8 mouse cellular contexts compared by ENCODE assay signal in the genomic region with DNA sequence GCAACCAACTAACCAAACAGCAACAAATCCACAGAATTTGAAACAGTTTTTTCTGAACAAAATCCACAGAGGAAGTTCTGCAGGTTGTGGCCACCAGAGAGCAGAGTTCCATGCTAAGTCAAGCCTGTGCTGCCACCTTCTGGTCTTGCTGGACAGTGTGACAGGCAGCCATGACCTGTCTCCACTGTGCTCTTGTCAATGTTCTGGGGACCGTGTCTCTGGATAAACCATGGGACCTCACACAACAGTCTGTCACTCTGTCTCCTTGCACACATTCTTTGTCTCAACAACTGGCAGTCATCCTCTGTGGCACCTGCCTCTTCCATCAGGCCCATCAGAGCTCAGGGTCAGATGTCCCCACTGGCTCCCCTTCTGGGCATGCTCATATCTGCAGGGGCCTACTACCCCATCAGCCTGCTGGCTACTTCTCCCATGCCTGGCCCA. TPM values are rescaled to one million over a fixed set of nuclear protein-coding genes. Genes with fewer than 3 reads are reported as not detected.
DNase-seq lines count a peak whose midpoint lies in the region; ATAC-seq and TF ChIP-seq lines count a peak whose summit lies in the region.

No protein-coding gene starts in this region.

- DNase-seq in adrenal gland, postnatal 25 days = peak; percentile 76
- peak; percentile 83 for DNase-seq in heart, postnatal 0 days (ENCODE audit: low spot score)
- peak; percentile 60 for DNase-seq in large intestine, adult 2 months (ENCODE audit: low read depth, low spot score)
- peak; percentile 88 for DNase-seq in liver, postnatal 0 days
- DNase-seq in ovary, postnatal 14 days (ENCODE audit: low spot score) = peak; percentile 67
- DNase-seq in thymus, postnatal 10 days (ENCODE audit: low spot score in 2 of 2) = peak; percentile 58 to 81

- ATAC-seq in CD4-positive, CD25-positive, alpha-beta regulatory T cell, adult 4 months = peak; percentile 97
- ATAC-seq in heart, postnatal 0 days (ENCODE audit: insufficient read depth, low read depth) = peak; percentile 89
- peak; percentile 82 for ATAC-seq in liver, postnatal 0 days

- TF ChIP-seq CTCF in embryonic fibroblast, embryonic 13.5 days (IDR thresholded peaks at IDR 0.05; ENCODE audit: borderline replicate concordance, insufficient read depth, low read length) = peak; percentile 99
- peak; percentile 99 for TF ChIP-seq CTCF in heart, postnatal 0 days (IDR thresholded peaks at IDR 0.05; ENCODE audit: low read depth)
- TF ChIP-seq CTCF in liver, postnatal 0 days (IDR thresholded peaks at IDR 0.05; ENCODE audit: low read depth) = peak; percentile 100

- TF ChIP-seq POLR2A in embryonic fibroblast, embryonic 13.5 days (IDR thresholded peaks at IDR 0.05; ENCODE audit: low read depth, low read length) = no peak

- H3K36me3 ChIP-seq in heart, postnatal 0 days (replicated peaks; ENCODE audit: control insufficient read depth, insufficient read depth, low read length) = no peaks in the 10 kb centered on the region
- no peaks in the 10 kb centered on the region for H3K36me3 ChIP-seq in liver, postnatal 0 days (replicated peaks; ENCODE audit: insufficient read depth, low read length)

- H3K9ac ChIP-seq in heart, postnatal 0 days (replicated peaks; ENCODE audit: low read depth, low read length) = no peak overlapping the region
- H3K9ac ChIP-seq in liver, postnatal 0 days (replicated peaks) = no peak overlapping the region

- H3K9me3 ChIP-seq in heart, postnatal 0 days (replicated peaks; ENCODE audit: control insufficient read depth, low read length) = no peaks in the 10 kb centered on the region
- no peaks in the 10 kb centered on the region for H3K9me3 ChIP-seq in liver, postnatal 0 days (ENCODE audit: low read length)

- TF ChIP-seq EP300 in heart, postnatal 0 days (IDR thresholded peaks at IDR 0.05; ENCODE audit: low read depth) = no peak
- no peak for TF ChIP-seq EP300 in liver, postnatal 0 days (IDR thresholded peaks at IDR 0.05; ENCODE audit: low read depth)

- H3K4me1 ChIP-seq in embryonic fibroblast, embryonic 13.5 days (ENCODE audit: control insufficient read depth, insufficient read depth, low read length) = no peaks in the 10 kb centered on the region
- no peaks in the 10 kb centered on the region for H3K4me1 ChIP-seq in heart, postnatal 0 days (ENCODE audit: control insufficient read depth, insufficient read depth)
- H3K4me1 ChIP-seq in liver, postnatal 0 days (ENCODE audit: insufficient read depth) = peaks cover 30% of the 10 kb centered on the region

- no peak overlapping the region for H3K4me3 ChIP-seq in embryonic fibroblast, embryonic 13.5 days (ENCODE audit: insufficient read depth, low read length)
- no peak overlapping the region for H3K4me3 ChIP-seq in heart, postnatal 0 days (ENCODE audit: low read depth, low read length)
- H3K4me3 ChIP-seq in liver, postnatal 0 days (ENCODE audit: low read depth, low read length) = no peak overlapping the region

- no peak overlapping the region for H3K27ac ChIP-seq in embryonic fibroblast, embryonic 13.5 days (ENCODE audit: insufficient read depth, low read length)
- H3K27ac ChIP-seq in heart, postnatal 0 days (ENCODE audit: low read depth) = no peak overlapping the region
- H3K27ac ChIP-seq in liver, postnatal 0 days (ENCODE audit: low read depth) = no peak overlapping the region

- no peaks in the 10 kb centered on the region for H3K27me3 ChIP-seq in heart, postnatal 0 days (ENCODE audit: control insufficient read depth, insufficient read depth, low read length)
- H3K27me3 ChIP-seq in liver, postnatal 0 days (ENCODE audit: insufficient read depth, low read length) = no peaks in the 10 kb centered on the region

- H3K4me2 ChIP-seq in heart, postnatal 0 days (ENCODE audit: low read depth, low read length) = no peak overlapping the region
- no peak overlapping the region for H3K4me2 ChIP-seq in liver, postnatal 0 days (ENCODE audit: low read depth, low read length)

- WGBS in heart, postnatal 0 days = 9% methylated on average over 1 of the region's 1 CpGs
- WGBS in large intestine, adult 2 months = 3% methylated on average over 1 of the region's 1 CpGs
- 0% methylated on average over 1 of the region's 1 CpGs for WGBS in liver, postnatal 0 days (ENCODE audit: insufficient replicate concordance)

RNA-seq across cellular contexts. Expression of gene Ccdc57, which starts 27.2 kb away (rescaled TPM):
- polyA plus RNA-seq in CD4-positive, CD25-positive, alpha-beta regulatory T cell, adult 4 months (2017; shearing (Covaris generic)) = 1 to 10 TPM in 1 of 2 experiments, under 1 TPM in 1; 0.12 to 1.1 TPM
- 12.1 and 13.3 TPM in 2 replicates for total RNA-seq in adrenal gland, postnatal 25 days (2021)
- polyA plus RNA-seq in embryonic fibroblast, embryonic 13.5 days (2011; ENCODE audit: insufficient read length, low read depth, missing spikeins) = 0.82 and 1.9 TPM in 2 replicates
- total RNA-seq in heart, postnatal 0 days (2014; rRNA removed; ENCODE audit: low replicate concordance) = 0.43 and 1.5 TPM in 2 replicates
- 1.3 and 1.6 TPM in 2 replicates for polyA plus RNA-seq in heart, postnatal 0 days (2015; fragmentation: Nextera tagmentation; extraction: Ambion mirVana)
- polyA plus RNA-seq in large intestine, adult 2 months (2012; rRNA removed) = 0.90 and 1.1 TPM in 2 replicates
- 1.2 and 1.4 TPM in 2 replicates for polyA plus RNA-seq in liver, postnatal 0 days (2015; fragmentation: Nextera tagmentation; extraction: Ambion mirVana)

RNA-seq across cellular contexts. Expression of gene Slc16a3, which starts 42.8 kb away (rescaled TPM):
- polyA plus RNA-seq in CD4-positive, CD25-positive, alpha-beta regulatory T cell, adult 4 months (2017; shearing (Covaris generic)) = 1 to 10 TPM; 3.5 to 5.3 TPM
- 0.38 and 0.85 TPM in 2 replicates for total RNA-seq in adrenal gland, postnatal 25 days (2021)
- polyA plus RNA-seq in embryonic fibroblast, embryonic 13.5 days (2011; ENCODE audit: insufficient read length, low read depth, missing spikeins) = 43.8 and 63.2 TPM in 2 replicates
- 153 and 260 TPM in 2 replicates for total RNA-seq in heart, postnatal 0 days (2014; rRNA removed; ENCODE audit: low replicate concordance)
- polyA plus RNA-seq in heart, postnatal 0 days (2015; fragmentation: Nextera tagmentation; extraction: Ambion mirVana) = 15.6 and 17.0 TPM in 2 replicates
- polyA plus RNA-seq in large intestine, adult 2 months (2012; rRNA removed) = 12.8 and 36.6 TPM in 2 replicates
- 9.9 and 13.9 TPM in 2 replicates for polyA plus RNA-seq in liver, postnatal 0 days (2015; fragmentation: Nextera tagmentation; extraction: Ambion mirVana)
